Mouse (Mus musculus) myocyte (in vitro differentiated cells): ENCODE results near the gene Olfr862. TPM values are rescaled to one million over a fixed set of nuclear protein-coding genes. Genes with fewer than 3 reads are reported as not detected.

ENCODE experiments used
- H3K27me3 ChIP-seq: one replicate; pipeline ENCODE4 v1.6.1; 2011; ENCODE audit not compliant: control insufficient read depth, insufficient read depth, insufficient read length
- H3K36me3 ChIP-seq: one replicate; pipeline ENCODE4 v1.6.1; 2011; ENCODE audit not compliant: control insufficient read depth, insufficient read depth
- H3K4me2 ChIP-seq: one replicate; pipeline ENCODE4 v1.6.1; 2011; ENCODE audit warnings: low read depth, control low read depth
- H3K4me3 ChIP-seq: one replicate; pipeline ENCODE4 v1.5.1; 2011; ENCODE audit warnings: mild to moderate bottlenecking, control low read depth, moderate library complexity
- H3K79me2 ChIP-seq: one replicate; pipeline ENCODE4 v1.6.1; 2011; ENCODE audit not compliant: control insufficient read depth, insufficient read depth
- H3ac ChIP-seq: one replicate; pipeline ENCODE4 v1.6.1; 2011; ENCODE audit not compliant: control insufficient read depth, insufficient read length
- CEBPB ChIP-seq: IDR thresholded peaks from 2 replicates; pipeline ENCODE4 v1.6.1; 2011; ENCODE audit warnings: mild to moderate bottlenecking, moderate library complexity; ENCODE audit not compliant: poor library complexity, insufficient read depth, severe bottlenecking
- E2F4 ChIP-seq: IDR thresholded peaks from one replicate; pipeline ENCODE4 v1.6.1; 2011; ENCODE audit warnings: mild to moderate bottlenecking, control low read depth, moderate library complexity; ENCODE audit not compliant: insufficient read depth
- MAX ChIP-seq: IDR thresholded peaks from one replicate; pipeline ENCODE4 v1.6.1; 2011; ENCODE audit warnings: low read depth, mild to moderate bottlenecking, control low read depth
- MYOD1 ChIP-seq, 3 experiments: IDR thresholded peaks; one replicate each; pipeline ENCODE4 v1.6.1; 2011; ENCODE audit warnings: control low read depth in 2 of 3, low read depth in 2 of 3, mild to moderate bottlenecking in 2 of 3, moderate library complexity in 1 of 3; ENCODE audit not compliant: insufficient read length in 2 of 3, control insufficient read depth in 1 of 3
- MYOG ChIP-seq, 3 experiments: IDR thresholded peaks; one replicate each; pipeline ENCODE4 v1.6.1; 2011; ENCODE audit warnings: control low read depth in 2 of 3, low read depth in 2 of 3, mild to moderate bottlenecking in 2 of 3; ENCODE audit not compliant: insufficient read length in 2 of 3, control insufficient read depth in 1 of 3, insufficient read depth in 1 of 3
- POLR2A ChIP-seq: IDR thresholded peaks from one replicate; pipeline ENCODE4 v1.6.1; 2011; ENCODE audit warnings: low read depth, mild to moderate bottlenecking, control low read depth, moderate library complexity; ENCODE audit not compliant: insufficient read length
- POLR2AphosphoS2 ChIP-seq: IDR thresholded peaks from one replicate; pipeline ENCODE4 v1.6.1; 2011; ENCODE audit warnings: low read depth, control low read depth; ENCODE audit not compliant: insufficient read length
- REST ChIP-seq: IDR thresholded peaks from one replicate; pipeline ENCODE4 v1.6.1; 2011; ENCODE audit warnings: mild to moderate bottlenecking, control low read depth, moderate library complexity; ENCODE audit not compliant: insufficient read depth, insufficient read length
- SRF ChIP-seq: IDR thresholded peaks from one replicate; pipeline ENCODE4 v1.6.1; 2011; ENCODE audit warnings: low read depth; ENCODE audit not compliant: control insufficient read depth, insufficient read length
- TCF12 ChIP-seq: IDR thresholded peaks from one replicate; pipeline ENCODE4 v1.6.1; 2011; ENCODE audit warnings: mild to moderate bottlenecking, control low read depth; ENCODE audit not compliant: poor library complexity, insufficient read depth, severe bottlenecking
- TCF3 ChIP-seq: IDR thresholded peaks from one replicate; pipeline ENCODE4 v1.6.1; 2011; ENCODE audit warnings: low read depth, control low read depth; ENCODE audit not compliant: insufficient read length
- USF1 ChIP-seq: IDR thresholded peaks from one replicate; pipeline ENCODE4 v1.6.1; 2011; ENCODE audit warnings: low read depth, mild to moderate bottlenecking, control low read depth, moderate library complexity
- polyA plus RNA-seq: library from polyadenylated mRNA; unstranded; fragments of >200 nt; fragmentation: generic; extraction: Trizol; gene quantifications from one replicate; pipeline ENCODE4 v1.2.1, GENCODE M21; 2012; ENCODE audit warnings: missing spikeins

The Olfr862 gene
- polyA plus RNA-seq: not detected

DNA sequence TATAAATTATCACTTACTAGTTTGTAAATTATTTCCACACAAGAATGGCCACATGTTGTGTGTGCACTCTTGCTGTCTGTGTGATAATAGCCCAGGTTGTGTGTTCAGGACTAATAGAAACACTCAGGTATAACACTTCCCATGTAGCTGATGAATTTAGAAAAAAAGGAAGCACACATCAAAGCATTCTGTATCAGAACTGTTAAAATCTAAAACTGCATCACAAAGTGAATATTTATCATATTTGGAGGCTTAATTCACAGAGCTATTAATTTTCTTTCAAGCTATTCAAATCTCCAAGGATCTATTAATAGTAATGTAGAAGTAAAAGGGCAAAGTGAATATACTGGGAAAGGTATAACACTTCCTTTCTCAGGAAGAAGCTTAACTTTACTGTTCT, at the start of gene Olfr862:
Gene Olfr862, minus strand, starts transcription at position 101 of the 400 bp plus-strand sequence.
- no peak for TF ChIP-seq MAX
- TF ChIP-seq POLR2A: no peak
- no peak for TF ChIP-seq E2F4
- no peak for TF ChIP-seq TCF12
- TF ChIP-seq POLR2AphosphoS2: no peak
- TF ChIP-seq CEBPB: no peak
- no peak for TF ChIP-seq REST
- TF ChIP-seq SRF: no peak
- no peak for TF ChIP-seq TCF3
- TF ChIP-seq MYOD1 (IDR thresholded peaks at IDR 0.05; ENCODE audit: control insufficient read depth in 1 of 3, insufficient read length in 2 of 3, low read depth in 2 of 3): no peak
- TF ChIP-seq MYOG (IDR thresholded peaks at IDR 0.05; ENCODE audit: control insufficient read depth in 1 of 3, insufficient read depth in 1 of 3, insufficient read length in 2 of 3, low read depth in 2 of 3): no peak
- no peak for TF ChIP-seq USF1
- Histone ChIP-seq H3ac (no peak within 1 kb of the TSS), H3K4me3 (no peak within 1 kb of the TSS), H3K79me2 (no peaks in the 10 kb centered on the region), H3K36me3 (no peaks in the 10 kb centered on the region), H3K27me3 (no peaks in the 10 kb centered on the region), H3K4me2 (no peak within 1 kb of the TSS)

DNA sequence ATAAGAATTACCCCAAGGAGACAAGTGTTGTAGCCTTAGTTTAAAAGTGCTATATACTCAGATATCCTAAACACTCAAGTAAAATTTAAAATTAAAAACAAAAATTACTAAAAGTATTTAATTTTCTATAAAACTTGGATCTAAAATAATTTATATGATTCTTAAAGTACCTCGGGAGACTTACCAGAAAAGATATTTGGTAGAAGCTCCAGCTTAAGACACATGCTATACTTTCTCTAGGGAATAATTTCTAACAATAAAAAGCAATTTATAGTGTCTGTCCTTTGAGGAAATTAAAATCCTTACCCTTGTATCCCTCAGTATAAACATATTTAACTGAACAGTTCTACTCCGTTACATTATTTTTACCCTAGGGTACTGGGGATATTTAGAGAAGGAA, 28.8 kb upstream of the Olfr862 start, which contains the start of gene Olfr77:
Gene Olfr77, plus strand, starts transcription at position 301 of the 400 bp plus-strand sequence.
- Histone ChIP-seq H3K36me3 (no peaks in the 10 kb centered on the region), H3K4me3 (no peak within 1 kb of the TSS), H3ac (no peak within 1 kb of the TSS), H3K79me2 (no peaks in the 10 kb centered on the region), H3K4me2 (no peak within 1 kb of the TSS), H3K27me3 (no peaks in the 10 kb centered on the region)
- TF ChIP-seq TCF12 (no peak), REST (no peak)

DNA sequence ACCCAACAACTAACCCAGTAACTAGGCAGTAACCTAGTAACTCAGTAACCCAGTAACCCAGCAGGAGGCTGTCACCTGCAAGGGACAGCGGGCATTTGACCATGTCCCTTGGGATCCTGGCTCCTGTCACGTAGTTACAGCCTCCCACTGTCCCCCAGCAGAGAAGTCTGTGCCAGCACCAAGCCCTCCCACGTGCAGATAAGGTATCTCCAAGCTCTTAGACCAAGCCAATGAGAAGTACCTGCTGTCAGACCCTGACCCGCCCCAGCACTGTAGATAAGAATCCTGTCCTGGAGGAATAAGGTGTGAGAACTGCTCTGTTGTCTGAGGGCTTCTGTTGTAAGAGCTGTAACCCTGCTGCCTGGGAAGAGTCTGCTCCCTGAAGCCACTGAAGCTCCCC, 23.4 kb upstream of the Olfr862 start:
- no peaks in the 10 kb centered on the region for H3K36me3 ChIP-seq

DNA sequence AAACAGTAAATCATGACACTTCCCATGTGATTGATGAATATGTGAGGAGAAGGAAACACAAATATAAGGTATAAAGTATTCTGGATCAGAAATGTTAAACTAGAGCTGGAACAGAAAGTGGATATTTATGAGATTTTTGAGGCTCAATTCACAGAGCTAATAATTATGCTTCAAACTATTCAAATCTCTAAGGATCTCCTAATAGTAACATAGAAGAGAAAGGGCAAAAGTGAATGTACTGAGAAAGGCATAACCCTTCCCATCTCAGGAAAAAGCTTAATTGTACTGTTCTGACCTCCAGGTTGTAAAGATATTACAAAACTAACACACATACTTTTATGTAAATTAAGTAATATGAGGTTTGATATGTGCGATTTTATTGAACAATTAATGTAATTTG, 38.2 kb downstream of the Olfr862 start, which contains the start of gene Olfr860:
Gene Olfr860, minus strand, starts transcription at position 101 of the 400 bp plus-strand sequence.
- Histone ChIP-seq H3ac (no peak within 1 kb of the TSS), H3K27me3 (no peaks in the 10 kb centered on the region), H3K36me3 (no peaks in the 10 kb centered on the region), H3K79me2 (no peaks in the 10 kb centered on the region), H3K4me3 (no peak within 1 kb of the TSS), H3K4me2 (no peak within 1 kb of the TSS)
- no peak for TF ChIP-seq REST
- no peak for TF ChIP-seq TCF12
- no peak for TF ChIP-seq POLR2A
- no peak for TF ChIP-seq MAX
- TF ChIP-seq TCF3: no peak
- TF ChIP-seq MYOD1 (IDR thresholded peaks at IDR 0.05; ENCODE audit: control insufficient read depth in 1 of 3, insufficient read length in 2 of 3, low read depth in 2 of 3): no peak
- TF ChIP-seq SRF: no peak
- TF ChIP-seq E2F4: no peak
- no peak for TF ChIP-seq POLR2AphosphoS2
- TF ChIP-seq MYOG (IDR thresholded peaks at IDR 0.05; ENCODE audit: control insufficient read depth in 1 of 3, insufficient read depth in 1 of 3, insufficient read length in 2 of 3, low read depth in 2 of 3): no peak
- no peak for TF ChIP-seq USF1
- TF ChIP-seq CEBPB: no peak

More for the DNA sequence above, 23.4 kb upstream of the Olfr862 start:
- Histone ChIP-seq H3K27me3 (no peaks in the 10 kb centered on the region), H3K4me3 (no peak overlapping the region), H3ac (no peak overlapping the region), H3K79me2 (no peaks in the 10 kb centered on the region), H3K4me2 (no peak overlapping the region)
- TF ChIP-seq TCF3 (no peak), TCF12 (no peak)

Other genes with a start within 250 kb of the Olfr862 start
- not detected for gene Olfr857, start 178.6 kb downstream of the Olfr862 start, polyA plus RNA-seq
- gene Olfr58, start 107.7 kb downstream of the Olfr862 start, polyA plus RNA-seq: not detected
- not detected for gene Olfr859, start 83.1 kb downstream of the Olfr862 start, polyA plus RNA-seq
- not detected for gene Olfr860, start 38.3 kb downstream of the Olfr862 start, polyA plus RNA-seq
- 0.25 TPM for gene Olfr77, start 28.9 kb upstream of the Olfr862 start, polyA plus RNA-seq
- gene Olfr866, start 140.0 kb upstream of the Olfr862 start, polyA plus RNA-seq: not detected
- gene Olfr867, start 169.6 kb upstream of the Olfr862 start, polyA plus RNA-seq: not detected
- not detected for gene Olfr868, start 210.6 kb upstream of the Olfr862 start, polyA plus RNA-seq
- gene Olfr869, start 241.0 kb upstream of the Olfr862 start, polyA plus RNA-seq: not detected